Comparison of ENCODE assay signal across 8 mouse cellular contexts in genomic region chr11:77800869-77801701, GRCm38 (mm10). TPM values are rescaled to one million over a fixed set of nuclear protein-coding genes. Genes with fewer than 3 reads are reported as not detected.
DNase-seq lines count a peak whose midpoint lies in the region; ATAC-seq lines count a peak whose summit lies in the region.

No protein-coding gene starts in this region.

- intact Hi-C loops in heart, postnatal 25 days (cut with DNase I): no loop called here

- no peak overlapping the region for H3K4me3 ChIP-seq in forebrain, embryonic 11.5 days (ENCODE audit: low read depth, low read length)

- ATAC-seq in forebrain, embryonic 11.5 days (replicated peaks; ENCODE audit: low FRiP score): peak; percentile 56; the same call in 1 of the 2 replicates
- ATAC-seq in megakaryocyte, adult 5-6 weeks (ENCODE audit: poor library complexity, severe bottlenecking): peak; percentile 78

- no peak overlapping the region for H3K27ac ChIP-seq in forebrain, embryonic 11.5 days (ENCODE audit: low read depth, low read length)

- H3K27me3 ChIP-seq in forebrain, embryonic 11.5 days (ENCODE audit: control insufficient read depth, insufficient read depth, low read length): no peaks in the 10 kb centered on the region

- no peaks in the 10 kb centered on the region for H3K36me3 ChIP-seq in forebrain, embryonic 11.5 days (ENCODE audit: control insufficient read depth, insufficient read depth, low read length)

- no peaks in the 10 kb centered on the region for H3K9me3 ChIP-seq in forebrain, embryonic 11.5 days (ENCODE audit: control insufficient read depth, low read length)

- no peak overlapping the region for H3K4me2 ChIP-seq in forebrain, embryonic 11.5 days (ENCODE audit: low read depth, low read length, severe bottlenecking)

- DNase-seq in 416B (ENCODE audit: low read depth) (peak; percentile 83), R1 (ENCODE audit: low read depth, low spot score) (peak; percentile 68)
- DNase-seq in forebrain, embryonic 11.5 days (ENCODE audit: low spot score): no peak
- peak; percentile 80 for DNase-seq in heart, postnatal 25 days (ENCODE audit: low spot score)
- DNase-seq in kidney, postnatal 36 days: peak; percentile 84 to 87
- DNase-seq in spleen, postnatal 36 days (ENCODE audit: low spot score in 2 of 2): peak; percentile 81 to 84
- DNase-seq in ovary, postnatal 10 days (ENCODE audit: low spot score): no peak

- no peak overlapping the region for H3K9ac ChIP-seq in forebrain, embryonic 11.5 days (ENCODE audit: low read length)

- peaks cover 6% of the 10 kb centered on the region; the same call in 1 of the 2 replicates for H3K4me1 ChIP-seq in forebrain, embryonic 11.5 days (replicated peaks; ENCODE audit: control insufficient read depth, insufficient read depth, low read length)

- WGBS in forebrain, embryonic 11.5 days: 32% methylated on average over 15 of the region's 15 CpGs

RNA-seq across cellular contexts. Expression of gene Gm10277, which starts 13.5 kb away (rescaled TPM):
- polyA plus RNA-seq in forebrain, embryonic 11.5 days (2014; fragmentation: Nextera tagmentation; extraction: Ambion mirVana): 1.4 and 1.6 TPM in 2 replicates
- not detected for total RNA-seq in heart, postnatal 25 days (2021)
- not detected in 2 replicates for total RNA-seq in megakaryocyte, adult 5-6 weeks (2015)
- 0.40 TPM in 1 of 2 replicates, not detected in the other for total RNA-seq in megakaryocyte, adult 5-6 weeks (2017)

RNA-seq across cellular contexts. Expression of gene Myo18a, which starts 38.0 kb away (rescaled TPM):
- polyA plus RNA-seq in forebrain, embryonic 11.5 days (2014; fragmentation: Nextera tagmentation; extraction: Ambion mirVana): 28.4 and 31.4 TPM in 2 replicates
- total RNA-seq in heart, postnatal 25 days (2021): 100 to 1,000 TPM; 273 to 280 TPM
- total RNA-seq in megakaryocyte, adult 5-6 weeks (2015): 14.0 and 21.5 TPM in 2 replicates
- 69.7 and 84.8 TPM in 2 replicates for total RNA-seq in megakaryocyte, adult 5-6 weeks (2017)

Comparison
In these comparisons a context has a peak if more than half of its experiments do, and no peak if none do; other contexts are left out.
1. DNase-seq: peak in 416B (single experiment), R1 (single experiment), heart, postnatal 25 days (single experiment), kidney, postnatal 36 days (2 of 2) and spleen, postnatal 36 days (2 of 2); none in forebrain, embryonic 11.5 days (single experiment) and ovary, postnatal 10 days (single experiment).